Mouse (Mus musculus): ENCODE results near the gene Mcm8. TPM values are rescaled to one million over a fixed set of nuclear protein-coding genes. Genes with fewer than 3 reads are reported as not detected.

Mcm8 gene
- polyA plus RNA-seq, 1 experiment from 2014 or later: 19.3 TPM

DNA sequence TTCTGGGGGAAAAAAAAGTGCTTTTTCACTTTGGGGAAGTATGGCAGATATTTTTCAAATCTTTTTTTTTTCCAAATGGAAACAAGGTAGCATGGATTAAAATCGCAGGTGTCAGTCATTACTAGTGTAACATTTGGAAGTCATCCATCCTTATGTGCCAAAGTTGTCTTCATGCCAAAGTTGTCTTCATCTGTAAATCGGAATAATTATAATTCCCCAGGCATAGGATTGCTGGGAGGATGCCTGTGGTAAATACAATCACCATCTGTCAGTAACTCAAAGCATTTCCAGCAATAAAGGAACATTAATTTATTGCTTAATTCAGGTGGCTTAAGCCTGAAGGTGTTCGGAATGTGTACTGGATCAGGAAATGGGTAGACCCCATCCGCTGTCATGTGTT is 25.1 kb downstream of the Mcm8 start:
- 95% methylated on average over 4 of the region's 4 CpGs for WGBS
- no peak overlapping the region for H3K4me3 ChIP-seq (ENCODE audit: low read depth, low read length)

DNA sequence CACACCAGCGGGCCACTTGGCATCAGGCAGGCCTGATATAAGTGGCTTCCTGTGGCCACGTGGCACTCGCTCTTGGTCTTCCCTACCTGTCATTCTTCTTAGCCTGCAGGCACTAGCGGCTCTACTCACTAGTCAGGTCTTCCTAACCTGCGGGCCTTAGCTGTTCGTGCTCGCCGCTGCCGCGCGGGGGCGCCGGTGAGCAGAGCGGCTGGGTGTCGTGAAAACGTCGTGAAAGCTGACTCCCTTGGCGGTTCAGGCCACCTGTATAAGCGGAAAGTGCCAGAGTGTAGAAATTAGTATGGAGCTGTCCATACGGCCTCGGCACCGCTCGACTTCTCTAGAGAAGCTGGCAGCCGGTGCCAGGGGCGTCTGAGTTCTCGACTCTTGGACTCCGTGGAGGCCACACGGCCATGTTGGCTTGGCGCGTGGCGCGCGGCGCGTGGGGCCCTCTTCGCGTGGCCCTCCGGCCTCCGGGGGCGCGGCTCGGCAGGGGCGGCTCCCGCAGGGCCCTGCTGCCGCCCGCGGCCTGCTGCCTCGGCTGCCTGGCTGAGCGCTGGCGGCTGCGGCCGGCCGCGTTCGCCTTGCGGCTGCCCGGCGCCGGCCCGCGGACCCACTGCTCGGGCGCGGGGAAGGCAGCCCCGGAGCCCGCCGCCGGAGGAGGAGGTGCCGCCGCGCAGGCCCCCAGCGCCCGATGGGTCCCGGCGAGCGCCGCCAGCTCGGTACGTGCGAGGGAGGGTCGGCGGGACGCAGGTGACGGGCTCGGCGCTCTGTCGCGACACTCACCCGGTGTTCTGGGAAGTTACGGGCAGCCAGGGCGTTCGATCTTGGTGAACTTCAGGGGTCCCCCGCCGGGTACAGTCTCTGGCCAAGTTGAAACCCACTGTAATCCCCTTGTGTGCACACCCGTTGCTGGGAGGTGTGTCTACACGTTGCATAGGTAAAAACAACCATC is 30.7 kb downstream of the Mcm8 start, which contains the start of gene Crls1:
TSS of gene Crls1 (plus strand) at position 260 of the 952 bp plus-strand sequence.
- under 1% methylated on average over 68 of the region's 96 CpGs for WGBS
- Histone ChIP-seq H3K27me3 (ENCODE audit: control insufficient read depth, insufficient read depth, low read length) (no peaks in the 10 kb centered on the region), H3K9ac (ENCODE audit: low read length) (peak within 1 kb of the TSS; percentile 88), H3K9me3 (ENCODE audit: control insufficient read depth, low read length) (no peaks in the 10 kb centered on the region), H3K4me1 (ENCODE audit: control insufficient read depth, insufficient read depth, low read length) (peaks cover 9% of the 10 kb centered on the region), H3K4me2 (ENCODE audit: low read depth) (peak within 1 kb of the TSS; percentile 80), H3K4me3 (ENCODE audit: low read depth, low read length) (peak within 1 kb of the TSS; percentile 94), H3K27ac (ENCODE audit: low read depth, low read length) (peak within 1 kb of the TSS; percentile 62; the same call in 1 of the 2 replicates), H3K36me3 (ENCODE audit: control insufficient read depth, insufficient read depth, low read length) (no peaks in the 10 kb centered on the region; the same call in 1 of the 2 replicates)
- ATAC-seq (ENCODE audit: insufficient read depth, low FRiP score, low TSS enrichment) (peak; percentile 93), DNase-seq (ENCODE audit: low spot score) (peak; percentile 96)

More for the DNA sequence above, 25.1 kb downstream of the Mcm8 start:
- H3K27ac ChIP-seq (ENCODE audit: low read depth, low read length): no peak overlapping the region
- ATAC-seq (ENCODE audit: insufficient read depth, low FRiP score, low TSS enrichment): no peak
- no peak overlapping the region for H3K4me2 ChIP-seq (ENCODE audit: low read depth)
- no peaks in the 10 kb centered on the region for H3K27me3 ChIP-seq (ENCODE audit: control insufficient read depth, insufficient read depth, low read length)
- no peaks in the 10 kb centered on the region for H3K9me3 ChIP-seq (ENCODE audit: control insufficient read depth, low read length)
- no peaks in the 10 kb centered on the region for H3K4me1 ChIP-seq (ENCODE audit: control insufficient read depth, insufficient read depth, low read length)
- no peak for DNase-seq (ENCODE audit: low spot score)
- H3K9ac ChIP-seq (ENCODE audit: low read length): no peak overlapping the region
- no peaks in the 10 kb centered on the region for H3K36me3 ChIP-seq (ENCODE audit: control insufficient read depth, insufficient read depth, low read length)

DNA sequence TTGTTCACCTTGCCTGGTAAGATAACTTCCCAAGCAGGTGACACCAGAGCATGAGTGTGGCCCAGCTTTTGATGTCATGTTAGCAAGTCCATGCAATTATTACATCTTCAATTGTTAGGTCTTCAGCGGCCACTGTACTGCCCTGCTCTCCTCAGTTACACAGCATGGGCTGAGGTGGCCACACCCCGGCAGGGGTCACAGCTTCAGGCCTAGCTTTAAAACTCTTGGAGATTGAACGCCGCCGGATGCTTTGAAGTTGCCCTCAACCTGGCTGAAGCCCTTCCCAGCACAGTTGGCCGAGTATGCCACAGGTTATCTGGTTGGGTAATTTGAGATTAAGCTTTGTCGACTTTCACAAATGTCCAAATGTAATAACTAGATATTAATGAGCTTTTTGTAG is 31.6 kb downstream of the Mcm8 start:
- 28% methylated on average over 7 of the region's 7 CpGs for WGBS
- ATAC-seq (ENCODE audit: insufficient read depth, low FRiP score, low TSS enrichment): no peak
- Histone ChIP-seq H3K9ac (ENCODE audit: low read length) (peak overlapping the region; percentile 88), H3K4me2 (ENCODE audit: low read depth) (peak overlapping the region; percentile 80), H3K27ac (ENCODE audit: low read depth, low read length) (no peak overlapping the region), H3K27me3 (ENCODE audit: control insufficient read depth, insufficient read depth, low read length) (no peaks in the 10 kb centered on the region), H3K4me1 (ENCODE audit: control insufficient read depth, insufficient read depth, low read length) (peaks cover 9% of the 10 kb centered on the region), H3K4me3 (ENCODE audit: low read depth, low read length) (peak overlapping the region; percentile 94), H3K36me3 (ENCODE audit: control insufficient read depth, insufficient read depth, low read length) (no peaks in the 10 kb centered on the region; the same call in 1 of the 2 replicates), H3K9me3 (ENCODE audit: control insufficient read depth, low read length) (no peaks in the 10 kb centered on the region)
- DNase-seq (ENCODE audit: low spot score): no peak

DNA sequence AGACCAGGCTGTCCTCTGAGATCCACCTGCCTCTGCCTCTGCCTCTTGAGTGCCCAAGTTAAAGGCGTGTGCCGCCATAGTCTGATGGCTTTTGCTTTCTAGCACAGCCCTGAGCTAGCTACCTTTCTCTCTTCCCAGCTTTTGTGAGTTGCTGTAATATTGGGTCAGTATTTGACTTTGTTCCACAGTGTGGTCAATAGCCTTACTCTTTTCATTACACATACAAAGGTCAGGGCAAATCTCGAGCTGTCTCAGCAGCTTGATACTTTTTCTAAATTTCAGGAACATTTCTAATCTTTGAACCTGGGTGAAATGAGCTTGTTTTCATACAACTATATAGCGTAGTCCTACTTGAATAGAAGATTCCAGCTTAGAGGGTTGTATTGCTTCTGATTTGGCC is 32.4 kb downstream of the Mcm8 start:
- Histone ChIP-seq H3K9ac (ENCODE audit: low read length) (no peak overlapping the region), H3K4me1 (ENCODE audit: control insufficient read depth, insufficient read depth, low read length) (peaks cover 9% of the 10 kb centered on the region), H3K4me3 (ENCODE audit: low read depth, low read length) (no peak overlapping the region), H3K4me2 (ENCODE audit: low read depth) (no peak overlapping the region), H3K27ac (ENCODE audit: low read depth, low read length) (no peak overlapping the region), H3K36me3 (ENCODE audit: control insufficient read depth, insufficient read depth, low read length) (no peaks in the 10 kb centered on the region; the same call in 1 of the 2 replicates), H3K27me3 (ENCODE audit: control insufficient read depth, insufficient read depth, low read length) (no peaks in the 10 kb centered on the region), H3K9me3 (ENCODE audit: control insufficient read depth, low read length) (no peaks in the 10 kb centered on the region)
- no peak for ATAC-seq (ENCODE audit: insufficient read depth, low FRiP score, low TSS enrichment)
- WGBS: 89% methylated on average over 4 of the region's 4 CpGs
- DNase-seq (ENCODE audit: low spot score): no peak

DNA sequence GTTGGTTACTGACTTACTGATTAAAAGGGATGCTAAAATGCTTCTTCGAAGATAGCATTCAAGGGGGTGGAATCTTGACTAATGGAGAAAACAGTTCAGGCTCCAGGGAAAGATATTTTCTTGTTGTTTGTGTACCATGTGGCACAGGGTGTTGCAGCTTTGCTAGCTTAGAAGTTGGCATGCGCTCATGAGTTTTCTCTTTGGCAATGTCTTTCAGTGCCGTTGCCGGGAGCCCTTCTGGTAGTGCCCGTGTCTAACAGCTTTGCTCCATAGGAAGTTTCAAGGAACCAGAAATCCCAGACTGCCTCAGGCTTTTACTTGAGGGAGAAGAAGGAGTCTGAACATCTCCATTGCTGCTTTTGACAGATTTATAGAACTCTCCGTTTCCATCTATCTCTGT is 33.2 kb downstream of the Mcm8 start:
- 91% methylated on average over 6 of the region's 6 CpGs for WGBS
- Histone ChIP-seq H3K4me3 (ENCODE audit: low read depth, low read length) (no peak overlapping the region), H3K4me1 (ENCODE audit: control insufficient read depth, insufficient read depth, low read length) (peaks cover 9% of the 10 kb centered on the region), H3K36me3 (ENCODE audit: control insufficient read depth, insufficient read depth, low read length) (no peaks in the 10 kb centered on the region; the same call in 1 of the 2 replicates), H3K27me3 (ENCODE audit: control insufficient read depth, insufficient read depth, low read length) (no peaks in the 10 kb centered on the region), H3K9ac (ENCODE audit: low read length) (no peak overlapping the region), H3K4me2 (ENCODE audit: low read depth) (no peak overlapping the region), H3K27ac (ENCODE audit: low read depth, low read length) (no peak overlapping the region), H3K9me3 (ENCODE audit: control insufficient read depth, low read length) (no peaks in the 10 kb centered on the region)
- ATAC-seq (ENCODE audit: insufficient read depth, low FRiP score, low TSS enrichment): no peak
- no peak for DNase-seq (ENCODE audit: low spot score)

DNA sequence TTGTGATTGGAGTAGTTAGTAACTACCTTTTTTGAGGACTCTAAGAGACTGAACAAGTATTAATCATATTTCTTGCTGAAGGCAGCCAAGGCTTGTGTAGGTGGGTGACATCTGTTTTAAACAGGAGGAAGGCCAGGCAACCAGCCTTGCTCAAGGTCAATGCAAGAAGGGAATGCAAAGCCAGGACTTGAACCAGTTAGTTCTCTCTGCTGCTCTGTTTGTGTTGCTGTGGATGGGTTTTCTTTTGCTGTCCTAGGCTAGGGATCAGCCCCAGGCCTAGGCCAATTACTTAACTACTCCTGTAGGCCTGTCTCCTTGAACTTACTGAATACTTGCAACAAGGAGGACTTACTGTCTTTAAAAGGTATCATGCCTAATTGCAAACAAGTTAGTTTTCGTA is 37.1 kb downstream of the Mcm8 start:
- Histone ChIP-seq H3K9me3 (ENCODE audit: control insufficient read depth, low read length) (no peaks in the 10 kb centered on the region), H3K36me3 (ENCODE audit: control insufficient read depth, insufficient read depth, low read length) (no peaks in the 10 kb centered on the region; the same call in 1 of the 2 replicates), H3K4me1 (ENCODE audit: control insufficient read depth, insufficient read depth, low read length) (peaks cover 3% of the 10 kb centered on the region), H3K27ac (ENCODE audit: low read depth, low read length) (no peak overlapping the region), H3K4me2 (ENCODE audit: low read depth) (no peak overlapping the region), H3K4me3 (ENCODE audit: low read depth, low read length) (no peak overlapping the region), H3K27me3 (ENCODE audit: control insufficient read depth, insufficient read depth, low read length) (no peaks in the 10 kb centered on the region), H3K9ac (ENCODE audit: low read length) (no peak overlapping the region)
- no peak for DNase-seq (ENCODE audit: low spot score)
- no peak for ATAC-seq (ENCODE audit: insufficient read depth, low FRiP score, low TSS enrichment)
- WGBS: 89% methylated on average over 1 of the region's 1 CpGs

DNA sequence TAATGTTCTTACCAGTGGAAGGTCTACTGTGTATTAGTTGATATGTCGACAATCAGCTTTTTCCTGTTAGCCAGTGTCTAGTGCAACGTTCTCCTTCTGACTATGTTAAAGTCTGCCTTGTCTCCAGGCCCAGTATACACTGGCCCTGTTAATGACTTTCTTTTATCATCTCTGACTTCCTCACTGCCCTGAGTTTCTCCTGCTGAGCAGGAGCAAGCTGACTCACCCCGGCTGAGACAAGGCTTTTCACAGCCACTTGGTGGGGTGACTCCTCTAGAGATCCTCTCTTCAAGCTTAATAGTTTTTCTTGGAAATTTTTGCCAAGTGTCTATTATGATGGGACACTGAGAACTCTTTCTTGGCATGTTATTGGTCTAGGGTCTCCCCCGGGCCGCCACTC is 40.4 kb downstream of the Mcm8 start:
- no peaks in the 10 kb centered on the region for H3K27me3 ChIP-seq (ENCODE audit: control insufficient read depth, insufficient read depth, low read length)
- H3K9me3 ChIP-seq (ENCODE audit: control insufficient read depth, low read length): no peaks in the 10 kb centered on the region
- DNase-seq (ENCODE audit: low spot score) (no peak), ATAC-seq (ENCODE audit: insufficient read depth, low FRiP score, low TSS enrichment) (no peak)
- H3K4me2 ChIP-seq (ENCODE audit: low read depth): no peak overlapping the region
- H3K4me1 ChIP-seq (ENCODE audit: control insufficient read depth, insufficient read depth, low read length): no peaks in the 10 kb centered on the region
- H3K36me3 ChIP-seq (ENCODE audit: control insufficient read depth, insufficient read depth, low read length): no peaks in the 10 kb centered on the region
- whole genome bisulfite sequencing: 82% methylated on average over 5 of the region's 5 CpGs
- H3K4me3 ChIP-seq (ENCODE audit: low read depth, low read length): no peak overlapping the region
- no peak overlapping the region for H3K27ac ChIP-seq (ENCODE audit: low read depth, low read length)
- H3K9ac ChIP-seq (ENCODE audit: low read length): no peak overlapping the region

DNA sequence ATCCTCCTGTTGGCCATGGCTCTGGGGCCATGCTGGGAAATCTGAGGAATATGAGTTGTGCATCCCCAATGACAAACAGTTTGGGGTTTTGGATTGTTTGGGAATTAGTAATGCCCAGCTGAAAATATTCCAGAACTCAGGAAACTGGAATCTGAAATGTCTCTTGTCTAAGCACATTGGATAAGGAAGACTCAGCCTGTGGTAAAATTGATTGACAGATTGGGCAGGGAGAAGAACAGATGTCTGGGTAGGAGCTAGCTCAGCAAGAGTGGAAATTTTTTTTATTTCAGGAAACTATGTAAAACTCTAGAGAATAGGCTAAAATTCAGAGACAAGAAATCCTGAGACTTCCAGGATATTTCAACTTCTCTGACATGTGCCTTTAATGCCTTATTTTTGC is 44.5 kb downstream of the Mcm8 start:
- Histone ChIP-seq H3K9me3 (ENCODE audit: control insufficient read depth, low read length) (no peaks in the 10 kb centered on the region), H3K4me3 (ENCODE audit: low read depth, low read length) (no peak overlapping the region), H3K4me1 (ENCODE audit: control insufficient read depth, insufficient read depth, low read length) (no peaks in the 10 kb centered on the region)

DNA sequence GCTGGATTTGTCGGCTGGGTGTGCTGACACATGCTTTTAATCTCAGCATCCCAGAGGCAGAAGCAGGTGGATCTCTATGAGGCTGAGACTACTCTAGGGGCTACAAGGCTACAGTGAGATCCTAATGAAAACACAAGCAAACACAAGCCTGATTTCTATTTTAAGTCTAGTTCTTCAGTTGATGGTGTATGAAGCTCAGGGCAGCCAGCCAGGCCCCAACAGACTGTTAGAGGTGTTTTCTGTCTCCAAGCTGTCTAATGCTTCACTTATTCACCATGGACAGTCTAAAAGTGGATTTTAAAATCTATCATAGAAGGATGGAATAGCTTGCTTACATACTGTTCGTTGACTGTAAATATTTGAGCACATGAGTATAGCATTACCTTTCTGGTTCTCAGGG is 45.5 kb downstream of the Mcm8 start:
- no peak overlapping the region for H3K4me3 ChIP-seq (ENCODE audit: low read depth, low read length)
- ATAC-seq (ENCODE audit: insufficient read depth, low FRiP score, low TSS enrichment): no peak
- DNase-seq (ENCODE audit: low spot score): no peak
- 93% methylated on average over 2 of the region's 2 CpGs for WGBS
- no peak overlapping the region for H3K9ac ChIP-seq (ENCODE audit: low read length)
- H3K27me3 ChIP-seq (ENCODE audit: control insufficient read depth, insufficient read depth, low read length): no peaks in the 10 kb centered on the region
- H3K36me3 ChIP-seq (ENCODE audit: control insufficient read depth, insufficient read depth, low read length): 0 out of 2 replicates have a peak, but pooled peaks cover 2% of the 10 kb centered on the region
- no peaks in the 10 kb centered on the region for H3K9me3 ChIP-seq (ENCODE audit: control insufficient read depth, low read length)
- H3K27ac ChIP-seq (ENCODE audit: low read depth, low read length): no peak overlapping the region
- no peak overlapping the region for H3K4me2 ChIP-seq (ENCODE audit: low read depth)
- no peaks in the 10 kb centered on the region for H3K4me1 ChIP-seq (ENCODE audit: control insufficient read depth, insufficient read depth, low read length)

More for the DNA sequence above, 44.5 kb downstream of the Mcm8 start:
- H3K9ac ChIP-seq (ENCODE audit: low read length): no peak overlapping the region
- DNase-seq (ENCODE audit: low spot score): no peak
- H3K27me3 ChIP-seq (ENCODE audit: control insufficient read depth, insufficient read depth, low read length): no peaks in the 10 kb centered on the region
- 0 out of 2 replicates have a peak, but pooled peaks cover 2% of the 10 kb centered on the region for H3K36me3 ChIP-seq (ENCODE audit: control insufficient read depth, insufficient read depth, low read length)
- no peak for ATAC-seq (ENCODE audit: insufficient read depth, low FRiP score, low TSS enrichment)
- H3K27ac ChIP-seq (ENCODE audit: low read depth, low read length): no peak overlapping the region
- no peak overlapping the region for H3K4me2 ChIP-seq (ENCODE audit: low read depth)
